Mouse (Mus musculus) left cerebral cortex, adult 2 months (tissue): ENCODE data around the gene Pik3ap1. TPM values are rescaled to one million over a fixed set of nuclear protein-coding genes. Genes with fewer than 3 reads are reported as not detected.

Experiments
- DNase-seq, 2 experiments: peaks; one replicate each; pipeline ENCODE4 v3.0.0; 2021 to 2022; ENCODE audit warnings: low spot score in 2 of 2, mixed read lengths in 1 of 2; ENCODE audit errors: extremely low spot score in 1 of 2
- H3K27ac ChIP-seq: fragments of 200-600 bp; 2 replicates; pipeline ENCODE4 v1.8.1; 2022
- H3K4me3 ChIP-seq: fragments of 200-600 bp; 2 replicates; pipeline ENCODE4 v1.8.1; 2022
- CTCF ChIP-seq: fragments of 200-600 bp; IDR thresholded peaks from 2 replicates; pipeline ENCODE4 v1.8.1; 2022; ENCODE audit warnings: antibody characterized with exemption, mild to moderate bottlenecking, moderate library complexity
- intact Hi-C: fragments of 180-260 bp; cut with DNase I; formaldehyde crosslinking; loops from one replicate; pipeline ENCODE4 v1.15.1; 2025
- total RNA-seq, 2 experiments: library from RNA; stranded (reverse); gene quantifications; 2 replicates each; pipeline ENCODE4 v1.2.3; 2021

Pik3ap1 gene
- total RNA-seq, 2 experiments from 2014 or later, result 2.4 to 2.5 TPM

DNA sequence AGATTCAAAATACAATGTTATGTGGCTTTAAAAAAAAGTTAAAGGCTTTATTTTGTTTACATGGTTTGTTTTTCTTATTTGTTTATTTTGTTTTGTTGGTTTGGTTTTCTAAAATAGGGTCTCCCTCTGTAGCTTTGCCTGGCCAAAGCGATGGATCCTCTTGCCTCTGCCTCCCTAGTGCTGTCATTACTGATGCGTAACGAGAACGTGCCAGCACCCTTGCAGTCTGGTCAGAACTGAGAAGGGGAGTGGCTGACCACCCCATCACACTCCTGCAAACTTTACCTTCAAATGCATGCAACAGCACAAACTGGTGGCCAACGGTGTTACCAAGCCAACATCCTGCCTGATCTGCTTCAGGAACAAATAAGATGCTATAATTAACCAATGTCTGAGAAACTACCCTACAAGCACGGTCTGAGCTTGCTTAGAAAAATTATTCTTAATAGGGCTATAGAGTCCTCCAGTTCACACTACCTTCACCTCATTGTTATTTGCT, 42.3 kb downstream of the Pik3ap1 start:
- intact Hi-C loops, result no loop called here
- no peak for TF ChIP-seq CTCF
- H3K27ac ChIP-seq, result no peak overlapping the region
- H3K4me3 ChIP-seq, result no peak overlapping the region
- no peak for DNase-seq

DNA sequence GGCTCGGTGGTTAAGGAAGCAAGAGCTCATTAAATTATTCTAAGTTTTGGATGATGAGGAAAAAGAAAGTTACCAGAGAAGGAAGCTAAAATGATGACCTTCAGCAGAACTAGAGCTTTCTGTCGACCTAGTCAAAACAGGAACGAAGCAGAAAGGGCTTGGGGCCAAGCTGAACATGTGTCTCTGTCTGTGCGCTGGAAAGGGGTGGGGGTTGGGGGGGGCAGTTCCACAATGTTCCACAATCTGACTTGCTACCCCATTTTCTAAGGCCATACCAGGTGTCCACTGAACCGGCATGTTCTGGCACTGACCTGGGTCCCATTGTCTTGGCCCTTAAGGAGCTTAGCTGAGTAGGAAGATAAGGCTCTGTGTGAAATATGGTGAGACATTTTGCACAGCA, 43.2 kb downstream of the Pik3ap1 start:
- Histone ChIP-seq H3K27ac (no peak overlapping the region), H3K4me3 (no peak overlapping the region)
- intact Hi-C loops, result no loop called here

DNA sequence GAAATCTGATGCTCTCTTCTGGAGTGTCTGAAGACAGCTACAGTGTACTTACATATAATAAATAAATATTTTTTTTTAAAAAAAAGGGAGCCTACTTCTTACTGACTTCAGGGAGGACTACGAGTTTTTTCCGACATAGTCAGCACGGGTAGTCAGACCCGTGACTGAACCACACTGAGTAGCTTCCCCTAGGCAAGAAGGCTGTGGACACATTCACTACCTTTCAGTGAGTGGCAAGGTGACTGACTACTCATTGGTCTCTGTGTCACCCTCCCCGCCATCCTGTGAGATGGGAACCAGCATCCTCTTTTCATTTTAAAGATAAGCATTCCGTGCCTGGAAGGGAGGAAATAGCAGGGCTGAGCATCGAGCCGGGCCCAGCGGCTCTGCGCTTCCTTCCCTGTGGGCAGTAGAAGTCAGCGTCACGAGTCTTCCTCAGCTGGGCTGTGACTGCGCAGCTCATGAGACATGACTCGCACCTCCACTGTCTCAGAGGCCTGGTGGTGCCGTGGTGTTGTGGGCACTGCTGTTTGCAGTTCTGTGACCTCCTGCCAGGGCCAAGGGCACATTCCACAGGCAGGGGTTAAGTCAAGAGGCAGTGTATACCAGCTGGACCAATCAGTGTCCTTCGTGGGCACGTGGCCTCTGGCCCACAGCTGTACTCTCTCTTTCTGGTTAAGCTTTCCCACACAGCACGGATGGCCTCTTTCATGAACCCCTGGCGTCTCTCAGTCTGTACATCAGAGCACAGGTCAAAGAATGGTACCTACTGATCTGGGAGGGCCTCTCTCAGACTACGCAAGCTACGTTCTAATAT, 45.7 kb downstream of the Pik3ap1 start:
- 0 out of 2 replicates have a peak overlapping the region, but pooled peaks have one; percentile 4 for H3K27ac ChIP-seq
- intact Hi-C loops, result no loop called here
- DNase-seq, result no peak
- no peak overlapping the region for H3K4me3 ChIP-seq
- no peak for TF ChIP-seq CTCF

More for the DNA sequence above, 43.2 kb downstream of the Pik3ap1 start:
- no peak for TF ChIP-seq CTCF
- no peak for DNase-seq

DNA sequence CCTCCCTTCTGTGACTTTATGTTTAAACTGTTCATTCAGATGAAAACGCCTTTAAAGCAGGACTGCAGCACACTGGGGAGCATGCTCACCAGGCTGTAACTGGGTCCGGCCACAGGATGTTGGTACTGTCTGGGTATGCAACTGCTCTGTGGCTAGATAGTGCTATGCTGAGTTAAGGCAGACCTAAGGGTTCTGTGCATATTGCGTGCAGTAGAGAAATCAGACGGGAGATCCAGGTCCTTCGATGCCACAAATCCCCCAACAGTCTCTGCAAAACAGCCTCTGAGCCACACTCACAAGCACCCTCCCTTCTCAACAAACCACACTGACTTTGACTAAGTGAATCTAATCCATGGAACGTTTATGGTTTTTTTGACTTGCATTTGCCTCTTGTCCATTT, 46.5 kb downstream of the Pik3ap1 start:
- no peak for DNase-seq
- no peak for TF ChIP-seq CTCF
- H3K27ac ChIP-seq, result no peak overlapping the region
- intact Hi-C loops, result no loop called here
- H3K4me3 ChIP-seq, result no peak overlapping the region

DNA sequence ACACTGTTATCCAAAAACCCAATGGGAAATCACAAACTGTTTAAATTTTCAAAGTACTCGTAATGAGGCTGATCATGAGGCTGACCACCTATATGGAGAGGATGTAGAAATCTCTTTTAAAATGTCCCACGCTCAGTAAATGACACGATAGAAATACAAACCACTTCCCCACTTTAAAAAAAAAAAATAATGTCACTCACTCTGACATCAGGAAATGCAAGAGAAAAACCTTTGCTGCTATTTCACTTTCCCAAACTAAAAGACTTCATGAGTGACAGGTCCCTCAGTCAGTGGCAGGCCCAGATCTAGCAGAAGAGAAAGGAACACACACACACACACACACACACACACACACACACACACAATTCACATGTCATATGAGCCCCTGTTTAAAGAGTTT, 49.2 kb downstream of the Pik3ap1 start:
- H3K4me3 ChIP-seq, result no peak overlapping the region
- no peak for DNase-seq
- intact Hi-C loops, result no loop called here
- TF ChIP-seq CTCF, result no peak
- no peak overlapping the region for H3K27ac ChIP-seq

DNA sequence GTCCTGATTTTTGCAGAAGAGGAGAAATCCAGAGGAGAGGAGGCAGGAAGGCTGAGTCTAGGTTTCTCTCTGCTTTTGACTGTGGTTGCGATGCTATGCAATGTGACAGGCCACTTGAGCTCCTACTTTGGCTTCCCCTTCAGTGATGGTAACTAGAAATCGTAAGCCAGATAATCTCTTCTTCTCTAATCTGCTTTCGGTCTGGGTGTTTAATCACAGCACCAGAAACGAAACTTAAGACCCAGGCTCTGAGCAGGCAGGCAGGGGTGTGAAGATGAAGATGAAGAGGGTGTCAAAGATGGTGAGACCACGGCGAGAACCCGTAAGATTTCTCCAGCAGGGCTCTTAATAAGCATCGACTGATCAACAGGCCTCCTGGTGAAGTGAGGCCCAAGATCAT, 51.9 kb downstream of the Pik3ap1 start:
- TF ChIP-seq CTCF, result no peak
- DNase-seq, result no peak
- Histone ChIP-seq H3K4me3 (no peak overlapping the region), H3K27ac (no peak overlapping the region)
- intact Hi-C loops, result no loop called here

DNA sequence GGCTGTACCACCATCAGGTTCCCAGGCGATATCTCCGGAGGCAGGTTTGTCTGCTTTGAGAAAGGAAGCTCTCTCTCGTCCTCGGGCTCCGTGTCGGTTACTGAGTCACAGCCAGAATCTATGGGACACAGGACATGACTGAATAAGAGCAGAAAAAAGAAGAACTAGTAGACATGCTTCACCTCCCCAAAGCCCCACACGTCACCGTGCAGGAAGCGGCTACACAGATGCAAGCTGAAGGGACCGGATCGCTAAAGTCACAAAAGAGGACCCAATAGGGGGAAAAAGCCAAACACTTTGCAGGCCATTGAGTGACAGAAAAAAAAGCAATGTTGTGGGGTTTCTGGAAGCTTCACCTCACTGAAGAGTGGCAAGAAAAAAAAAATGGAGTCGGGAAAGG, 52.7 kb downstream of the Pik3ap1 start:
- intact Hi-C loops, result no loop called here
- no peak overlapping the region for H3K27ac ChIP-seq
- H3K4me3 ChIP-seq, result no peak overlapping the region
- TF ChIP-seq CTCF, result no peak
- DNase-seq, result no peak

DNA sequence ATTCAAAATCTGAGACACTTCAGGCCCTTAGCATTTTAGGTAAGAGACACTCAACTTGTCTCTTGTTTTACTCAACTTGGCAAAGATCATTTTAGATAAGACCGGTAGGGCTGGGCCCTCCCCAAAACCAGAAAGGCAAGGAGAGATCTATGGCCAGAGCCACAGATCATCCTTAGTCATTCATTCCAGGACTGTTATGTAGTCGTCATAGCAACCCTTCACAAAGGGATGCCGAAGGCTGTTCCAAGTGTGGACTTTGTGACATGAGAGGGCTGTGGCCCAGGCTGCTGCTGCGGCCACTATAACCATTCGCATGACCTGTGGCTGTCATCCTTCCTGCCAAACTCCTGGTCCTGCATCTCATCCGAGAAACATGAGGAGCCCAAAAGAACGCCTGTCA, 54.5 kb downstream of the Pik3ap1 start:
- H3K27ac ChIP-seq, result no peak overlapping the region
- intact Hi-C loops, result no loop called here
- TF ChIP-seq CTCF, result no peak
- DNase-seq, result no peak
- no peak overlapping the region for H3K4me3 ChIP-seq

DNA sequence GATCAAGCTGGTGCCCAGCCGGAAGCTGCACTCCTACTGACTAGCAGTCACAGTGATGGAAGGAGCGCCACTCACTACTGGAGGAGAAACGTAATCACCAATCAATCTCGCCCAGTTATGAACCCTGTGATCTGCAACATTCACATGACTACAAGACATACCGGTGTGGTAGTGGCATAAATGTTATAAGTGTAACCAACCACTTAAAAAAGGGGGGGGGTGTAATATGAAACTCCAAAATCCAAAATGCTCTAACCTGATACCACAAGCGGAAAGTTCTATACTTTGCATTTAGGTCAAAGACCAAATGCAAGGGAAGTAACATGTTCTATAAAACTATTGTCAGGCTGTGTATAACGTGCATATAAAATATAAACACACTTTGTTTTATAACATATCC, 54.9 kb downstream of the Pik3ap1 start:
- no peak for DNase-seq
- Histone ChIP-seq H3K27ac (no peak overlapping the region), H3K4me3 (no peak overlapping the region)
- intact Hi-C loops, result loop anchor here (10.0 kb wide), 1 partner anchor 255 kb away; the partner anchor contains the start of gene Gm340
- TF ChIP-seq CTCF, result no peak

DNA sequence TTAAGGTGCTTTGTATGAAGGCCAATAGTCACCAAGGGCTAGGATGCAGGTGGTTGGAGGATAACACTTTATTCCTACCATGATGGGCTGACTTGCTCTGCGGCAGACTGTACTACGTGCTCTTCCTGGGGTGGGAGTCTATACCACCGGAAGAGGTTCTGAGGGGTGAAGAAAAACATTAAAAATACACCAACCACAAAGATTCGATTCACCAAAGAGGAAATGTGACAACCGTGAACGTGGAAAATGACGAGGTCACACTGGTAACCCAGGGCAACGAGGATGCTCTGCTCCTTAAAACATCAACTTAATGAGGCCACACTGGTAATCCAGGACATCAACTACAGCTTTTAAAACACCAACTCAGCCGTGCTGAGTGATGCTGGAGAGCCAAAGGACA, 56.2 kb downstream of the Pik3ap1 start:
- intact Hi-C loops, result loop anchor here (10.0 kb wide), 1 partner anchor 256 kb away; the partner anchor contains the start of gene Gm340
- no peak for TF ChIP-seq CTCF

DNA sequence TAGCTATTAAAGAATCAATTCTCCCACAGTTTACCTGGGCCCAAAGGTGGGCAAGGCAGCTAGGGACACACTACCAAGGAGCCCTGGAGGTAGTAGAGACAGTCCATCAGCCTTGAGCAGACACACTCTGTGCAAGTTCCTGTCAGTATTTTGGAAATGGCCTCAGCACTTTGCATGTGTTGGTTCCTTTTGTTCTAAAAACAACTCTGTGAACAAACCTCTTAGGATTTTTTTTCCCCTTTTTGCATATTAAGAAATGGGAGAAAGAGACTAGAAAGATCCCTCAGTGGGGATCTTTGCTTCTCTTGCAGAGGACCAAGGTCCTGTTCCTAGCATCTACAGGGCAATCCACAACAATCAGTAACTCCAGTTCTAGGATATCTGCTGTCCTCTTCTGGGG, 61.1 kb downstream of the Pik3ap1 start:
- Histone ChIP-seq H3K4me3 (no peak overlapping the region), H3K27ac (no peak overlapping the region)
- no peak for TF ChIP-seq CTCF
- intact Hi-C loops, result loop anchor here (10.0 kb wide), 1 partner anchor 261 kb away; the partner anchor contains the start of gene Gm340
- DNase-seq, result no peak

More for the DNA sequence above, 56.2 kb downstream of the Pik3ap1 start:
- Histone ChIP-seq H3K27ac (no peak overlapping the region), H3K4me3 (no peak overlapping the region)
- no peak for DNase-seq

DNA sequence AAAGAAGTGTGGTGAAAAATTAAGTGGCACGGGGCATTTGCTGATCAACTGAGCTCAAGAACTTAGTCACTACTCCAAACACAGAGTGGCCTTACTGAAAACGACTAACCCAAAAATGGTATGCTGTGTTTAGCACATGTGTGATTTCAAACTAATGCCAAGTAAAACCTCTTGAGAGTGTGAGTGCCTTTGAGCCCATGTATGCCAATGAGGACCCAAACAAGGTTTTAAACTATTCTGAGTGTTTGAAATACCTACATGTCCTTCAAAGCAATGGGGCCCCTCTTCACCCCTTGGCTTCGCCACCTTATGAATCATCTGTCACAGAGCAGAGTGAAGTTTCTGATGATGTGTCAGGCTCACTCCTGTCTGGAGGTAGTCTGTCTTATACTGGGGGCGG, 61.8 kb downstream of the Pik3ap1 start:
- no peak overlapping the region for H3K27ac ChIP-seq
- no peak overlapping the region for H3K4me3 ChIP-seq
- DNase-seq, result no peak
- intact Hi-C loops, result loop anchor here (10.0 kb wide), 1 partner anchor 262 kb away; the partner anchor contains the start of gene Gm340
- no peak for TF ChIP-seq CTCF
